Mouse (Mus musculus) adrenal gland, postnatal 4 days (tissue): Measurements from ENCODE around the gene Son. TPM values are rescaled to one million over a fixed set of nuclear protein-coding genes. Genes with fewer than 3 reads are reported as not detected.
A peak's percentile ranks its signal among the peaks of the same experiment; 100 is the strongest.

Source experiments
- DNase-seq, 2 experiments: peaks; one replicate each; pipeline ENCODE4 v3.0.0; 2021 to 2022; ENCODE audit warnings: low spot score in 2 of 2, mixed read lengths in 2 of 2
- total RNA-seq, 2 experiments: library from RNA; stranded (reverse); gene quantifications; 2 replicates each; pipeline ENCODE4 v1.2.3; 2021

Gene Son
- total RNA-seq, 2 experiments from 2014 or later, result 265 to 299 TPM

- no peak for DNase-seq
Measured at GRCm38 (mm10) chr16:91685526-91685925, 38.2 kb downstream of the Son start.

DNA sequence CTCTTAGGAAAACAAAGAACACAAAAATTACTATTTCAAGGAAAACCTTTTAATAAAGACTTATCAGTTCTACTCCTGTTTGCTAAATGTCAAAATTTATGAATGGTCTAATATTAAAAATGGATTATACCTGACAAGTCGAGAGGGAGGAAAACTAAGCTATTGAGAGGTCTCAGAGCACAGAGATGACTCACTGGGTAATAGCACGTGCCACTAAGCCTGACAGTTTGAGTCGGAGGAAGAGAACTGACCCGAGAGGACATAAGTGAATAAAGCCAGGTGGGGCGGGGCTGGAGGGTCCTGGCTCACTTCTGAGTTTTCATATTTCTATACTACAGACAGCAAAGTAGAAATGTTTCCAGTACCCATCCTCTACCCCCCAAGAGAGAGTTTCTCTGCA is 39.1 kb downstream of the Son start:
- no peak for DNase-seq

DNA sequence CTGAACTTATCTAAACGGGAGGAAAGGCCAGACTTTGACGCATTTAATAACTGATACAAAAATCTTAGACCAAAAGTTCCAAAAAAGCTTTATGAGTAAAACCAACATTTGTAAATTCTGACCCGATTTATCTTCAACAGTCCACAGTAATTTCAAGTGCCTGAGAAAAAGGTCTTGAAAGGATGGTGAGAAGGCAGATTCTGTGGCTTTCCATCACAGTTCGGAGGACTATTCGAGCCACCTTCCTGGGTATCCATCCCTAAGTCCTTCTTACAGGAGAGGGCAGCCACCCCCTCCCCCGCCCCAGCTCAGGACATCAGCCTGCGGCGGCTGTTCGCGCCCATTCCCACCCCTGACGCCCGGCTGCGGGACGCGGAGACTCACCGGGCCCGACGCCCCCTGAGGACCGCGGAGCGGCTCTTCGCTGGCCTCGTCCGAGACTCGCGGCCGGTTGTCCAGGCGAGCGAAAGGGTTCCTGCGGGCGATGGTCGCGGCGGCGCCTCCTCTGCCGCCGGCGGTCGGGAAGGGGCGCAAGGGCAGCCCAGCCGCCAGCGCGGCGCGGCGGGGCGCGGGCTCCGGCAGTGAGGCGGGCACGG is 40.8 kb downstream of the Son start:
- DNase-seq, result no peak

GRCm38 (mm10) chr16:91688619-91689334 is 41.5 kb downstream of the Son start, which contains the start of gene Donson:
Gene Donson (minus strand): TSS chr16:91688770.
- DNase-seq, result peak; percentile 89 to 94

DNA sequence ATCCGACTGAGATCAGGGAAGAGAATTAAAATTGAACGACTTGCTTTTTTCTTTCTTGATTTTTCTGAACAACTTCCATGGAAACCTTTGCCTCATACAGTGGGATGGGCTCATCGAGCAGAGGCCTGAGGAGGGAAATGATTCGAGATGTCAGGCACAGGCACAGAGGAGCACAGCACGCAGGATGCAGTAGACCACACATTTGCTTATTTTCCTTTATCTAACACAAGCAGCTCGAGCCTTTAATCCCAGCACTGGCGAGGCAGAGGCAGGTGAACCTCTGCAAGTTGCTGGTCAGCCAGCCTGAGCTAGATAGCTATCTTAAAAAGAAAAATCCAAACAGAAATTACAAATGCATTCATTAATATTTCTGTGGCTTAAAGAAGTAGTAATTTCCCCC is 42.5 kb downstream of the Son start:
- no peak for DNase-seq

GRCm38 (mm10) chr16:91694455-91695084 is 47.3 kb downstream of the Son start:
- DNase-seq, result peak; percentile 16 to 58

DNA sequence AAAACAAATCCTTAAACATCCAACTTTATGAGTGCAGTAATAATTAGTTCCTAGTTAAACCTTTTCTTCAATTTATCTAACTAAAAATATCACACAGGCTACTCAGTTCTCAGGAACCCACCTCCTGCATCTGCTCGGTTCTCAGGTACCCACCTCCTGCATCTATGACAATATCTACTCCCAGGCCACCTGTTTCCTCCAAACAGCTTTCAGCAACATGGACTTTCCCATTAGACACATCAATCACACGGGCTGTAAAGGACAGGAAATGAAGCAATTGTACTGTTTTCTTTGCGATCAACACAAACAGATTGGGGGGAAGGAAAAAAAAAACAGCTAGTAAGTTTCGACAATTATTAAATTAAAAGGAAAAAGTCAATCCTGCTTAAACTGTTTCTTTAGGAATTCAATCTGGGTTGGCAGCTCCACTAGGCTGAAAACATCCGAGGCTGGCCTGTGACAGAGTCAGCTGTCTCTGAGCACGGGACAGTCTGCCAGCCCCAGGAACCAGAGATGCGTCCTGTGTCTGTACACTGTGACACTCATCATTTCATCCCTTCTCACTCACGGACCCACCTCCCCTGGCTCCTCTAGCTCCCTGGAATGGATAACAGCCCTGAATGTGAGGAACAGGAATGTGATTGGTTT is 47.9 kb downstream of the Son start:
- no peak for DNase-seq

DNA sequence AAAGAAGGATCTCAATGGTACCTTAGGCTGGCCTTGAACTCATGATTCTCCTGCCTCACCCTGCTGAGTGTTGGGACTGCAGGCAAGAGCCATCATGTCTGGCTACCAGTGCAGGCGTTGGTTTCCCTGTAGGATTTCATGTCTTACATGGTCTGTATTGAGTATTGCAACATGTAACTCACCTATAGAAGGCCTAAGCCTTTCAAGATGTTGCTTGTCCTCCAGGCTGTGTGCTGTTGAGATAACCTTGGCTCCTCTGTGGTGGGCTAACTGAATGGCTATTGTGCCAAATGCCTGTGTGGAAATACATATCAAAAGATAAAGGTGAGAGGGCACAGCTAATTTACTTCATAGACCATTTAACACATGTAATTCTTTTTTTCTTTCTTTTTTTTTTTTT is 51.7 kb downstream of the Son start:
- no peak for DNase-seq

DNA sequence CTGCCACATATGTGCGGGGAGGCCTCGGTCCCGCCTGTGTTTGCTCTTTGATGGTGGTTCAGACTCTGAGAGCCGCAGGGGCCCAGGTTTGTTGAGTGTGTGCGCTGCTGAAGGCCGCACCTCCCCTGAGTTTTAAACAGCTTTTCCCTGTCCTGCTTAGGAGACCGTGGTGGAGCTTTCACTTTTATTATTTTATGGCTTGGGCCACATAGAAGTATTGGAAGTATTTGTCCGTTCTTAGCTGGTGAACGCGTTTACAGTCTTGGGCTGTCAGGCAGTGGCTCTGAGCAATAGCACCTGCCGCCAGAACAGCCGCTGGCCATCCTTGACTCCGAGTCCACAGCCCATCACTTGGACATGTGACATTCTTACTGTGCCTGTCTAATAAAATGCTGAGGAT is 54.6 kb downstream of the Son start:
- DNase-seq, result no peak

- DNase-seq, result no peak
Measured at GRCm38 (mm10) chr16:91702771-91703188, 55.5 kb downstream of the Son start.

GRCm38 (mm10) chr16:91704603-91705340 is 57.5 kb downstream of the Son start:
- DNase-seq, result no peak

GRCm38 (mm10) chr16:91710241-91710640 is 62.9 kb downstream of the Son start:
- DNase-seq, result no peak

- DNase-seq, result no peak
Measured at GRCm38 (mm10) chr16:91716927-91717349, 69.6 kb downstream of the Son start.

DNA sequence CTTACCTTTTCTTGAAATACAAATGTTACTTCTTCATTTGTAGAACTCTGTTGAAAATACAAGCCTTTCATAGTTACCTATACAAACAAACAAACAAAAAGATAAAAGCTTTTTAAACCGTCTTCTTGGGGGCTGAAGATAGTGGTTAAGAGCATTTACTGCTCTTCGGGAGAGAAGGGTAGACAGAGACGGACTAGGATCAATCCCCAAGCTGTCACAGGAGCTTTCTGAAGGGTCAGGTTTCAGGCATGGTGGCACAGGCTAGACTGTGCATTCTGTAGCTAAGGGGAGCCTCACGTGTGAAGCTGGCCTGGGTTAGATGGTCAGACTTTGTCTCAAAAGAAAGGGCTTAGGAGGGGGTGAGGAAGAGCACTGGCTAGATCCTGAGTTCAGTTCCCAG is 70.1 kb downstream of the Son start:
- DNase-seq, result no peak

DNA sequence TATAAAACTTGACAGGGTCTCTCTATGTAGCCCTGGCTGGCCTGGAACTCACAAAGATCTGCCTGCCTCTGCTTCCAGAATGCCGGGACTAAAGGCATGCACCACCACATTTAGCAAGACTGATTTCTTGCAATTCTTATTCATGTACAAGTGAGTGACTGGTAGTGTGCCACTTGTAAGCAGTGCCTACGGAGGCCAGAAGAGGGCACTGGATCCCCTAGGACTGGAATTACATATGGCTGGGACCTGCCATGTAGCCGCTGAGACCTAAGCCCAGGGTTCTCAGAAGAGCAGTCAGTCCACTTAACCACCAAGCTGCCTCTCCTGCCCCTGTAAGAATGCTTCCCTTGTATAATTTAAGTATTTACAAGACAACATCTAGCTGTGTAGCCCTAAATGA is 76.9 kb downstream of the Son start:
- DNase-seq, result no peak

DNA sequence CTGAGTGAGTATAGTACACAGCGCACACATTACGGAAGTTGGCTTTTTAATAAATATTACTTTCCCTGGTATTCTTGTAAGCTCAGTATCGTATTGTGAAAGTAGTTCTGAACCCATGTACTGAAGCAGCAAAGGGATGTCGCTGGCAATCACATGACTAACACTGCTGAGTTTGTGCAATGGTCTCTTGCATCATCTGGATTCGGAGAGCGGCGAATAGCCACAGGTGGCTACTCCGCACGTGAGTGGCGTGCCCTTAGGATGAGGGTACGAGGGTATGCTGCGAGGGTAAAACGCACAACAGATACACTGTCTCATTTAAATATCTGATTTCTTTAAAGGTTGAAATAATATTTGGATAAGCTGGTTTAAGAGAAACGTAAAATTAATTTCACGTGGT is 80.1 kb downstream of the Son start:
- DNase-seq, result no peak

GRCm38 (mm10) chr16:91728123-91729065 is 81.1 kb downstream of the Son start, which contains the start of gene Cryzl1:
Gene Cryzl1 (minus strand): TSS chr16:91728975.
- peak; percentile 82 to 88 for DNase-seq
